Mouse (Mus musculus): ENCODE measurements at regions not wholly inside any gene's neighbourhood (a gene's known extent, or its start where the extent isn't known, plus 50 kb on each side); places are given as distances from the start of the nearest gene placed in this dataset.

DNA sequence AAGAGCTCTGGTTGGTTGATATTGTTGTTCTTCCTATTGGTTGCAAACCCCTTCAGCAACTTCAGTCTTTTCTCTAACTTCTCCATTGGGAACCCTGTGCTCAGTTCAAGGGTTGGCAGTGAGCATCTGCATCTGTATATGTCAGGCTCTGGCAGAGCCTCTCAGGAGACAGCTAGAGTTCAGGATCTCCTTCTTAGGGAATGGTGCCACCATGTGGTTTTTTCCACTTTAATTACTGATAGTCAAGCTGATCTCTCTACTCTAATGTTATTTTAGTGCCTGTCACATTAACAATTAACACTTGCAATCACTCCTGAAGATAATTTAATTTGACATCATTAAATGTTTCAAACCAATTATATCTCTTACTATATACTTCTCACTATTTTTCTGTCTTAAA, 550.4 kb downstream of the Gm597 start:
- no peak for DNase-seq

DNA sequence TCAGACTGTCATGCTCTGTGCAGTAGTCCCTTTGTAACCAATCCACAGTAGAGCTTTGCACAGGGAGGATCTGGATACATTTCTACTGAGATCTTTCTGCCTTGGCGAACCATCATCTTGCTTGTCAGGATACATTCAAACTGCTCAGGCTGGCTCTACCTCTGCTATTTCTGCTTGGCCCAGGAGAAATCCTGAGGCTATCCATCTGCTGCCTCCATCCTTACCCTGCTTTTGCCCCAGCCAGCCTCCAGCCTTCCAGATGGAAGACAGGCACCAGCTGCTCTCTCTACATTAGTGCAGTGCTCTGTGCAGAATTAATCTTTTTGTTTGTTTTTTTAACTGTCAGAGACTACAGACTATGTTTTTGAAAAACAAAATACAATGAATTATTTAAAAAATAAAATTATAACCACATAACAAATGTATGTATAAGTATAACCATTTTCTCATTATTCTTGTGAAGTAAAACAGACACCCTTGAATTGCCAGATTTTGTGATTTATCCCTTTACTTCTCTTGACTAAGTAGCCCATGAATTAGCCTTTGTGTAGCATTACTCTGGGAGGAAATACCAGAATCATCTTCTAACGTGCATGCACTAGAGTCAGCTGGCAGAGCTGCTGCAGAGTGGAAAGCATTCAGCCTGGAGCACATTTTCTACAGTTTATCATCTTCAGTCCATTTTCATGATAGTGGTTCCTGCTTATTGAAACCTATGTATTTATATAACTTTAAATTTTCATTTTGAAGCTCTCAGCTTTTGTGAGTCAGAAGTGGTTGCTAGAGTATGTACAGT, 565.6 kb downstream of the Gm597 start:
- peak; percentile 12 for DNase-seq
